Mouse (Mus musculus): ENCODE results near the gene Numa1.
"Not testable (repeated sequence)": the region's sequence is repeated elsewhere in the genome, so short reads cannot be mapped to it uniquely, and the experiment has no call there.

Gene Numa1

GRCm38 (mm10) chr7:101937569-101937968, 3.7 kb downstream of the Numa1 start:
- DNase-seq (ENCODE audit: low read depth, low spot score) = no peak

GRCm38 (mm10) chr7:101938348-101938747, 4.4 kb downstream of the Numa1 start:
- DNase-seq (ENCODE audit: low read depth, low spot score) = no peak

GRCm38 (mm10) chr7:101939758-101940157, 5.8 kb downstream of the Numa1 start:
- no peak for DNase-seq (ENCODE audit: low read depth, low spot score)

- DNase-seq (ENCODE audit: low read depth, low spot score) = not testable (repeated sequence)
Observed at GRCm38 (mm10) chr7:101949008-101949407, 15.1 kb downstream of the Numa1 start.

- DNase-seq (ENCODE audit: low read depth, low spot score) = no peak
Observed at GRCm38 (mm10) chr7:101951648-101952047, 17.7 kb downstream of the Numa1 start.

GRCm38 (mm10) chr7:101952098-101952497, 18.2 kb downstream of the Numa1 start:
- DNase-seq (ENCODE audit: low read depth, low spot score) = no peak

GRCm38 (mm10) chr7:101954163-101954562, 20.3 kb downstream of the Numa1 start:
- no peak for DNase-seq (ENCODE audit: low read depth, low spot score)

GRCm38 (mm10) chr7:101955276-101955675, 21.4 kb downstream of the Numa1 start:
- DNase-seq (ENCODE audit: low read depth, low spot score) = no peak

GRCm38 (mm10) chr7:101955862-101956261, 22.0 kb downstream of the Numa1 start:
- DNase-seq (ENCODE audit: low read depth, low spot score) = no peak

GRCm38 (mm10) chr7:101956481-101956880, 22.6 kb downstream of the Numa1 start:
- DNase-seq (ENCODE audit: low read depth, low spot score) = no peak

- DNase-seq (ENCODE audit: low read depth, low spot score) = no peak
Observed at GRCm38 (mm10) chr7:101956911-101957310, 23.0 kb downstream of the Numa1 start.

GRCm38 (mm10) chr7:101962829-101963228, 28.9 kb downstream of the Numa1 start:
- no peak for DNase-seq (ENCODE audit: low read depth, low spot score)

GRCm38 (mm10) chr7:101963621-101964020, 29.7 kb downstream of the Numa1 start:
- no peak for DNase-seq (ENCODE audit: low read depth, low spot score)

GRCm38 (mm10) chr7:101964551-101964950, 30.6 kb downstream of the Numa1 start:
- DNase-seq (ENCODE audit: low read depth, low spot score) = no peak

- no peak for DNase-seq (ENCODE audit: low read depth, low spot score)
Observed at GRCm38 (mm10) chr7:101965606-101966005, 31.7 kb downstream of the Numa1 start.

- no peak for DNase-seq (ENCODE audit: low read depth, low spot score)
Observed at GRCm38 (mm10) chr7:101967256-101967655, 33.3 kb downstream of the Numa1 start.

GRCm38 (mm10) chr7:101968751-101969150, 34.8 kb downstream of the Numa1 start:
- DNase-seq (ENCODE audit: low read depth, low spot score) = no peak

- peak; percentile 70 for DNase-seq (ENCODE audit: low read depth, low spot score)
Observed at GRCm38 (mm10) chr7:101969694-101970428, 36.0 kb downstream of the Numa1 start.

GRCm38 (mm10) chr7:101970429-101970775, 36.5 kb downstream of the Numa1 start:
- peak; percentile 96 for DNase-seq (ENCODE audit: low read depth, low spot score)

- peak; percentile 69 for DNase-seq (ENCODE audit: low read depth, low spot score)
Observed at GRCm38 (mm10) chr7:101970821-101971461, 37.0 kb downstream of the Numa1 start.

- no peak for DNase-seq (ENCODE audit: low read depth, low spot score)
Observed at GRCm38 (mm10) chr7:101971721-101972120, 37.8 kb downstream of the Numa1 start.

- DNase-seq (ENCODE audit: low read depth, low spot score) = no peak
Observed at GRCm38 (mm10) chr7:101973730-101974129, 39.8 kb downstream of the Numa1 start.

- DNase-seq (ENCODE audit: low read depth, low spot score) = peak; percentile 47
Observed at GRCm38 (mm10) chr7:101974505-101974904, 40.6 kb downstream of the Numa1 start.

All from skeletal muscle tissue, adult 2 months (tissue).